Mouse (Mus musculus) lung, postnatal 0 days (tissue): ENCODE results near the gene Ropn1. TPM values are rescaled to one million over a fixed set of nuclear protein-coding genes. Genes with fewer than 3 reads are reported as not detected.

Experiments
- ATAC-seq: fragments of 200-750 bp; cut with Nextera tagmentation; 2 replicates; pipeline ENCODE4 v1.8.0; 2017; ENCODE audit warnings: moderate library complexity
- DNase-seq: peaks from one replicate; pipeline ENCODE4 v3.0.0-alpha.2; 2016; ENCODE audit warnings: low spot score
- H3K27ac ChIP-seq: fragments of 300-500 bp; sonication (generic); 2 replicates; pipeline ENCODE4 v1.5.1; 2014; ENCODE audit warnings: antibody characterized with exemption, mild to moderate bottlenecking, low read length, mixed read lengths
- H3K27me3 ChIP-seq: fragments of 300-500 bp; sonication (generic); replicated peaks from 2 replicates; pipeline ENCODE4 v1.6.1; 2014; ENCODE audit warnings: low read length, mixed read lengths; ENCODE audit not compliant: insufficient read depth
- H3K36me3 ChIP-seq: fragments of 300-500 bp; sonication (generic); 2 replicates; pipeline ENCODE4 v1.6.1; 2014; ENCODE audit warnings: low read length, mixed read lengths; ENCODE audit not compliant: insufficient read depth
- H3K4me1 ChIP-seq: fragments of 300-500 bp; sonication (generic); 2 replicates; pipeline ENCODE4 v1.6.1; 2014; ENCODE audit warnings: antibody characterized with exemption, low read depth, low read length, mixed read lengths; ENCODE audit not compliant: insufficient read depth
- H3K4me2 ChIP-seq: fragments of 300-500 bp; sonication (generic); replicated peaks from 2 replicates; pipeline ENCODE4 v1.6.1; 2014; ENCODE audit warnings: low read depth, mild to moderate bottlenecking, low read length, moderate library complexity, mixed read lengths
- H3K4me3 ChIP-seq: fragments of 300-500 bp; sonication (generic); 2 replicates; pipeline ENCODE4 v1.5.1; 2014; ENCODE audit warnings: low read depth, low read length
- H3K9ac ChIP-seq: fragments of 300-500 bp; sonication (generic); replicated peaks from 2 replicates; pipeline ENCODE4 v1.6.1; 2014; ENCODE audit warnings: low read depth, mild to moderate bottlenecking
- H3K9me3 ChIP-seq: fragments of 300-500 bp; sonication (generic); 2 replicates; pipeline ENCODE4 v1.6.1; 2016; ENCODE audit warnings: low read length, mixed read lengths
- CTCF ChIP-seq: IDR thresholded peaks from 2 replicates; pipeline ENCODE4 v1.5.1; 2016; ENCODE audit warnings: antibody characterized with exemption, mild to moderate bottlenecking
- EP300 ChIP-seq: IDR thresholded peaks from 2 replicates; pipeline ENCODE4 v1.6.1; 2016; ENCODE audit warnings: antibody characterized with exemption, mild to moderate bottlenecking, control low read depth
- WGBS: fragments of 180-500 bp; shearing (Covaris S2); extraction: QIAGEN DNeasy Blood & Tissue Kit; methylation state at CpG from one replicate; pipeline ENCODE4 v1.1.7; 2014; 5-methylcytosine and 5-hydroxymethylcytosine counted together
- polyA plus RNA-seq: library from polyadenylated mRNA; unstranded; fragments of >200 nt; fragmentation: Nextera tagmentation; extraction: Ambion mirVana; gene quantifications from 2 replicates; pipeline ENCODE4 v1.2.1, GENCODE M21; 2015

Ropn1 gene
- polyA plus RNA-seq, 1 experiment from 2014 or later = not detected

DNA sequence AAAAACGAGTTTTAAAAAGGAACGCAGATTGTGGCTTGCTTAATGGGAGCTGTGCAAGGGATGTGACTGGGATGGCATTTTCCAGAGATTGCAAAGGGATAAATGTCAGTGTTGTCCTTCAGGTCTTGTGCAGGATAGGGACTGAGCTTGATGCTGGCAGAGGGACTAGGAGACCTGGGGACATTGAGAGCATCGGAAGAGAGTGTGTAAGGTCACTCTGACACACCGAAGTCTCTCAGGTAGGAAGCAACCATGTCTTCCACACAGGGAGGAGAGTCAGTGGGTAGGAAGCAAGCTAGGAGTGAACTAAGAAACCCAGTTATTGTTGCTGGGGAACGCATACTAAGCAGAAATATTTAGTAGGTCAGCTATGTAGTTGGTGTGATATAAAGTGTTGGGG, 8.3 kb downstream of the Ropn1 start:
- DNase-seq = no peak

GRCm38 (mm10) chr16:34658388-34658787, 8.7 kb downstream of the Ropn1 start:
- peak overlapping the region; percentile 48; the same call in 1 of the 2 replicates for H3K4me2 ChIP-seq
- 47% methylated on average over 11 of the region's 11 CpGs for WGBS
- peak; percentile 48 for ATAC-seq
- peaks cover 5% of the 10 kb centered on the region; the same call in 1 of the 2 replicates for H3K4me1 ChIP-seq
- H3K27me3 ChIP-seq = no peaks in the 10 kb centered on the region
- H3K27ac ChIP-seq = no peak overlapping the region
- H3K36me3 ChIP-seq = no peaks in the 10 kb centered on the region
- no peaks in the 10 kb centered on the region for H3K9me3 ChIP-seq
- H3K9ac ChIP-seq = no peak overlapping the region
- no peak overlapping the region for H3K4me3 ChIP-seq
- peak; percentile 64 for DNase-seq
- TF ChIP-seq EP300 = no peak
- no peak for TF ChIP-seq CTCF

More for the DNA sequence above, 8.3 kb downstream of the Ropn1 start:
- H3K4me1 ChIP-seq = peaks cover 5% of the 10 kb centered on the region; the same call in 1 of the 2 replicates
- H3K9ac ChIP-seq = no peak overlapping the region
- H3K9me3 ChIP-seq = no peaks in the 10 kb centered on the region
- WGBS = 24% methylated on average over 5 of the region's 5 CpGs
- no peaks in the 10 kb centered on the region for H3K27me3 ChIP-seq
- H3K36me3 ChIP-seq = no peaks in the 10 kb centered on the region
- ATAC-seq = no peak
- TF ChIP-seq EP300 (no peak), CTCF (no peak)
- no peak overlapping the region for H3K27ac ChIP-seq
- H3K4me3 ChIP-seq = no peak overlapping the region
- H3K4me2 ChIP-seq = peak overlapping the region; percentile 48

GRCm38 (mm10) chr16:34664553-34664952, 14.8 kb downstream of the Ropn1 start:
- Histone ChIP-seq H3K36me3 (no peaks in the 10 kb centered on the region), H3K27ac (no peak overlapping the region), H3K4me2 (no peak overlapping the region), H3K9ac (no peak overlapping the region), H3K4me1 (0 out of 2 replicates have a peak, but pooled peaks cover 3% of the 10 kb centered on the region), H3K9me3 (no peaks in the 10 kb centered on the region), H3K4me3 (no peak overlapping the region), H3K27me3 (no peaks in the 10 kb centered on the region)
- DNase-seq (no peak), ATAC-seq (no peak)
- TF ChIP-seq CTCF = no peak
- TF ChIP-seq EP300 = no peak
- 87% methylated on average over 3 of the region's 3 CpGs for WGBS

DNA sequence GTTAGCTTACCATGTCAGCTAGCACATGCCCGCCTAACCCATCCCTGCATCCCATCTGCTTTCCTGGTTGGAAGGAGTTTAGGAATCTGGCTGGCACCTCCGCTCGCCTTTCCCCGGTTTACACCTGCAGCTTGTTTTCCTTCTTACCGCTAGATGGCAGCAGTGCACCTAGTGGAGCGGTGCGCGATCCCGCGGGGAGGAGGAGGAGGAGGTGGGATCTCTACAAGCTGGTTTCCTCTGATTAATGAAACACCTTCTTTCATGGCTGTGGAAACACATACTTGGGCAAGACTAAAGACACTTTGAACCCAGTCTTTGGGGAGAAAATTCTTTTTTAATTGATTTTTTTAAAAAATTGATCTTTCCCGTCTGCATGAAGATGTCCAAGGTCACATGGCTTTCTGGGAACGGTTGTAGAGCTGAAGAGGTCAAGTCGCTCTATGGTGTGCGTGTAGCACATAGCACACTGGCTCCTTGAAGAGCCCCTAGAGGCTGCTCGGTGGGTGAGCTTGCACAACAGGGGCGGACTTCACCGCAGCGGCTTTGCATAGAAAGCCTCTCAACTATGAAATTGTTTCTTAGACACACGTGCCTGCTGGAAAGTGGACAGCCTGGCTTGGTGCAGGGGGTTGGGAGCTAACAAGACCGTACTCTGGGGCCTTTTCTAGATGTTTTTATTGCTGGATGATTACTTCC, 17.5 kb downstream of the Ropn1 start:
- H3K27me3 ChIP-seq = no peaks in the 10 kb centered on the region
- H3K27ac ChIP-seq = peak overlapping the region; percentile 16; the same call in 1 of the 2 replicates
- DNase-seq = peak; percentile 94
- H3K4me3 ChIP-seq = no peak overlapping the region
- TF ChIP-seq CTCF (peak; percentile 97), EP300 (peak; percentile 59)
- H3K9me3 ChIP-seq = no peaks in the 10 kb centered on the region
- peak; percentile 96 for ATAC-seq
- peak overlapping the region; percentile 43; the same call in 1 of the 2 replicates for H3K4me2 ChIP-seq
- WGBS = 4% methylated on average over 19 of the region's 20 CpGs
- 0 out of 2 replicates have a peak, but pooled peaks cover 3% of the 10 kb centered on the region for H3K4me1 ChIP-seq
- no peaks in the 10 kb centered on the region for H3K36me3 ChIP-seq
- H3K9ac ChIP-seq = no peak overlapping the region

- Histone ChIP-seq H3K36me3 (no peaks in the 10 kb centered on the region), H3K4me2 (no peak overlapping the region), H3K27ac (no peak overlapping the region), H3K4me3 (no peak overlapping the region), H3K27me3 (no peaks in the 10 kb centered on the region), H3K9ac (no peak overlapping the region), H3K4me1 (0 out of 2 replicates have a peak, but pooled peaks cover 3% of the 10 kb centered on the region), H3K9me3 (no peaks in the 10 kb centered on the region)
- DNase-seq (no peak), ATAC-seq (no peak)
- WGBS = 71% methylated on average over 9 of the region's 9 CpGs
- TF ChIP-seq CTCF (no peak), EP300 (no peak)
These were observed 18.6 kb downstream of the Ropn1 start for GRCm38 (mm10) chr16:34668341-34668740.

- ATAC-seq (no peak), DNase-seq (peak; percentile 9)
- Histone ChIP-seq H3K27me3 (no peaks in the 10 kb centered on the region), H3K4me2 (no peak overlapping the region), H3K4me3 (no peak overlapping the region), H3K4me1 (0 out of 2 replicates have a peak, but pooled peaks cover 3% of the 10 kb centered on the region), H3K9me3 (no peaks in the 10 kb centered on the region), H3K36me3 (no peaks in the 10 kb centered on the region), H3K27ac (no peak overlapping the region), H3K9ac (no peak overlapping the region)
- no peak for TF ChIP-seq CTCF
- no peak for TF ChIP-seq EP300
- 55% methylated on average over 7 of the region's 7 CpGs for WGBS
These were observed 22.2 kb downstream of the Ropn1 start for GRCm38 (mm10) chr16:34671966-34672365.
